Mouse (Mus musculus): Measurements from ENCODE around the gene Gnai2. TPM values are rescaled to one million over a fixed set of nuclear protein-coding genes. Genes with fewer than 3 reads are reported as not detected.

Gnai2 gene
- polyA plus RNA-seq, 1 experiment from 2014 or later, result 404 TPM

Other genes starting within 250 kb of the Gnai2 start
- 6.8 TPM in 2 replicates for gene Cacna2d2, start 235.8 kb downstream of the Gnai2 start, polyA plus RNA-seq (2016; fragmentation: Nextera tagmentation; extraction: Ambion mirVana)
- gene Tmem115, start 101.4 kb downstream of the Gnai2 start, polyA plus RNA-seq (2016; fragmentation: Nextera tagmentation; extraction: Ambion mirVana), result 42.7 and 46.8 TPM in 2 replicates
- 24.1 and 24.5 TPM in 2 replicates for gene Cyb561d2, start 93.2 kb downstream of the Gnai2 start, polyA plus RNA-seq (2016; fragmentation: Nextera tagmentation; extraction: Ambion mirVana)
- 28.3 and 33.1 TPM in 2 replicates for gene Nprl2, start 93.1 kb downstream of the Gnai2 start, polyA plus RNA-seq (2016; fragmentation: Nextera tagmentation; extraction: Ambion mirVana)
- gene Zmynd10, start 88.1 kb downstream of the Gnai2 start, polyA plus RNA-seq (2016; fragmentation: Nextera tagmentation; extraction: Ambion mirVana), result 0.17 TPM in 1 of 2 replicates, not detected in the other
- 50.5 and 51.7 TPM in 2 replicates for gene Rassf1, start 83.8 kb downstream of the Gnai2 start, polyA plus RNA-seq (2016; fragmentation: Nextera tagmentation; extraction: Ambion mirVana)
- 64.7 and 70.0 TPM in 2 replicates for gene Tusc2, start 72.1 kb downstream of the Gnai2 start, polyA plus RNA-seq (2016; fragmentation: Nextera tagmentation; extraction: Ambion mirVana)
- gene Hyal2, start 67.4 kb downstream of the Gnai2 start, polyA plus RNA-seq (2016; fragmentation: Nextera tagmentation; extraction: Ambion mirVana), result 116 and 128 TPM in 2 replicates
- 4.9 and 6.8 TPM in 2 replicates for gene Hyal1, start 58.4 kb downstream of the Gnai2 start, polyA plus RNA-seq (2016; fragmentation: Nextera tagmentation; extraction: Ambion mirVana)
- gene Naa80, start 56.5 kb downstream of the Gnai2 start, polyA plus RNA-seq (2016; fragmentation: Nextera tagmentation; extraction: Ambion mirVana), result 14.8 and 15.3 TPM in 2 replicates
- gene Hyal3, start 54.5 kb downstream of the Gnai2 start, polyA plus RNA-seq (2016; fragmentation: Nextera tagmentation; extraction: Ambion mirVana), result 0.36 and 0.70 TPM in 2 replicates
- gene Ifrd2, start 47.7 kb downstream of the Gnai2 start, polyA plus RNA-seq (2016; fragmentation: Nextera tagmentation; extraction: Ambion mirVana), result 58.0 and 62.8 TPM in 2 replicates
- 4.9 and 8.2 TPM in 2 replicates for gene Sema3b, start 26.1 kb downstream of the Gnai2 start, polyA plus RNA-seq (2016; fragmentation: Nextera tagmentation; extraction: Ambion mirVana)
- 4.2 and 4.5 TPM in 2 replicates for gene Slc38a3, start 34.2 kb upstream of the Gnai2 start, polyA plus RNA-seq (2016; fragmentation: Nextera tagmentation; extraction: Ambion mirVana)
- 1.2 and 3.2 TPM in 2 replicates for gene Gnat1, start 44.3 kb upstream of the Gnai2 start, polyA plus RNA-seq (2016; fragmentation: Nextera tagmentation; extraction: Ambion mirVana)
- gene Sema3f, start 75.1 kb upstream of the Gnai2 start, polyA plus RNA-seq (2016; fragmentation: Nextera tagmentation; extraction: Ambion mirVana), result 4.7 and 13.2 TPM in 2 replicates
- gene Rbm5, start 135.6 kb upstream of the Gnai2 start, polyA plus RNA-seq (2016; fragmentation: Nextera tagmentation; extraction: Ambion mirVana), result 131 and 159 TPM in 2 replicates
- 59.6 and 67.1 TPM in 2 replicates for gene Rbm6, start 237.9 kb upstream of the Gnai2 start, polyA plus RNA-seq (2016; fragmentation: Nextera tagmentation; extraction: Ambion mirVana)

All from heart, embryonic 10.5 days (tissue).